Mouse (Mus musculus) mouse embryonic stem cell (cell line): ENCODE measurements around the gene Cog1.

ENCODE experiments used
- in situ Hi-C, 2 experiments: fragments of 300-500 bp; cut with MboI; formaldehyde crosslinking; loops; 1 replicate in 1 of 2; 3 replicates in 1 of 2; pipeline ENCODE4 v1.14.3; 2019 to 2020; ENCODE audit warnings: low sequenced_read_pairs in 2 of 2, low pct_unique_long_range_greater_than_20kb in 1 of 2, mixed read lengths in 1 of 2; ENCODE audit not compliant: unreplicated experiment in 1 of 2

Cog1 gene

GRCm38 (mm10) chr11:113627785-113628184 is 21.2 kb upstream of the Cog1 start:
- in situ Hi-C loops: loop anchor here (5.0 to 25.0 kb wide), 3 partner anchors 330 to 453 kb away; no protein-coding TSS in a partner anchor

GRCm38 (mm10) chr11:113630642-113631041 is 18.3 kb upstream of the Cog1 start:
- in situ Hi-C loops: loop anchor here (10.0 to 25.0 kb wide), 3 partner anchors 226 to 456 kb away; no protein-coding TSS in a partner anchor

- in situ Hi-C loops: loop anchor here (10.0 to 25.0 kb wide), 3 partner anchors 227 to 457 kb away; no protein-coding TSS in a partner anchor
Measured at GRCm38 (mm10) chr11:113631302-113631701, 17.7 kb upstream of the Cog1 start.

- in situ Hi-C loops: loop anchor here (10.0 to 25.0 kb wide), 3 partner anchors 227 to 457 kb away; no protein-coding TSS in a partner anchor
Measured at GRCm38 (mm10) chr11:113631862-113632261, 17.1 kb upstream of the Cog1 start.

GRCm38 (mm10) chr11:113632303-113632702 is 16.7 kb upstream of the Cog1 start:
- in situ Hi-C loops: loop anchor here (10.0 to 25.0 kb wide), 3 partner anchors 228 to 458 kb away; no protein-coding TSS in a partner anchor

GRCm38 (mm10) chr11:113633398-113633797 is 15.6 kb upstream of the Cog1 start:
- in situ Hi-C loops: loop anchor here (10.0 to 25.0 kb wide), 3 partner anchors 229 to 459 kb away; no protein-coding TSS in a partner anchor

GRCm38 (mm10) chr11:113634699-113635121 is 14.3 kb upstream of the Cog1 start:
- in situ Hi-C loops: loop anchor here (5.0 to 25.0 kb wide), 4 partner anchors 230 to 460 kb away; no protein-coding TSS in a partner anchor

GRCm38 (mm10) chr11:113638680-113639079 is 10.3 kb upstream of the Cog1 start:
- in situ Hi-C loops: loop anchor here (5.0 to 25.0 kb wide), 4 partner anchors 234 to 464 kb away; no protein-coding TSS in a partner anchor

GRCm38 (mm10) chr11:113645181-113645580 is 3.8 kb upstream of the Cog1 start:
- in situ Hi-C loops: loop anchor here (10.0 to 25.0 kb wide), 2 partner anchors 170 to 358 kb away; no protein-coding TSS in a partner anchor

- in situ Hi-C loops: loop anchor here (10.0 to 25.0 kb wide), 2 partner anchors 167 to 361 kb away; no protein-coding TSS in a partner anchor
Measured at GRCm38 (mm10) chr11:113648152-113648551, 817 bp upstream of the Cog1 start.

- in situ Hi-C loops: loop anchor here (10.0 to 25.0 kb wide), 2 partner anchors 165 to 362 kb away; no protein-coding TSS in a partner anchor
Measured at GRCm38 (mm10) chr11:113649353-113650210, 613 bp downstream of the Cog1 start, which contains the start of gene Slc39a11. Gene Slc39a11 (minus strand): TSS chr11:113650079.

GRCm38 (mm10) chr11:113651206-113651906 is 2.4 kb downstream of the Cog1 start:
- in situ Hi-C loops: no loop called here

GRCm38 (mm10) chr11:113651907-113652273 is 2.9 kb downstream of the Cog1 start:
- in situ Hi-C loops: no loop called here

- in situ Hi-C loops: no loop called here
Measured at GRCm38 (mm10) chr11:113652516-113652915, 3.5 kb downstream of the Cog1 start.

GRCm38 (mm10) chr11:113654105-113654504 is 5.1 kb downstream of the Cog1 start:
- in situ Hi-C loops: no loop called here

GRCm38 (mm10) chr11:113654561-113655270 is 5.7 kb downstream of the Cog1 start:
- in situ Hi-C loops: no loop called here

GRCm38 (mm10) chr11:113656511-113656932 is 7.6 kb downstream of the Cog1 start:
- in situ Hi-C loops: no loop called here

GRCm38 (mm10) chr11:113657221-113657620 is 8.3 kb downstream of the Cog1 start:
- in situ Hi-C loops: no loop called here
